Mouse (Mus musculus): ENCODE data around the gene Rnf40.

DNA sequence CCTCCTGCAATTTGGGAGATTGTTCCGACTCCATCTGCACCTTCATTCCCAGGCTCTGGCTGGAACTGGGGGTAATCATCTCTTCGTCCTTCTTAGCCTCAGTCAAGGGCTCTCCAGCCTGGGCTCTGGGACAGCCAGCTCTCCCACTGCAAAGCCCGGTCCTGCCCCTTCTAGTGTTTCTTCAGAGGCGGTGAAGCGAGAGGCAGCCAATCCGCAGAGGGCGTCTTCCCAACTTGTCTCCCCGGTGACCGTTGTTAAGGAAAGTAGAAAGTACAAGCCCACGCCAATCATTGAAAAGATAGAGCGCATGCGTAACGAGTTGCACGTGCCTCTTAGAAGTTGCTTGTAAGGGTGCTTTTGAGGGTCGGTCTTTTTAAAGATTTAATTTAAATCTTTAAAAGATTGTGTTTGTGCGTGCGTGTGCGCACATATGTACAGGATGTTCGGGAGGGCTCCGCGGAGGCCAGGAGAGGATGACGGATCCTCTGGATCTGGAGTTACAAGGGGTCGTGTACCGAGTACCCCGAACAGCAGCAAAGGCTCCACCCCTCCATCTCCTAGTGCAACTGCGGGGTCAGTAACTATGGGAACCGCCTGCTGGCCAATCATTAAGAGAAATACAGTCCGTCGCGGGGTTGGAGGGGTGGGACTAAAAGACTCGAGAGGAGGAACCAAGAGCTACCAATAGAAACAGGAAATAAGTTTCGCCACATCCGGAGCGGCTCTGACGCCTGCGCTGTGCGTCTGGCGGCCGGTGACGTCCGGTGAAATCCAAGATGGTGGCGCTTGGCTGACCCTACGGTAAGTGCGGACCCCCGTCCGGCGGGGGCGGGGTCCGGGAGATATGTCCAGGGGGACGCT, at the start of gene Rnf40, which contains the start of gene Ccdc189:
- TF ChIP-seq CTCF (IDR thresholded peaks at IDR 0.05; ENCODE audit: low read depth, low read length) (no peak), POLR2A (IDR thresholded peaks at IDR 0.05; ENCODE audit: extremely low read depth, insufficient read depth, low read length) (0 out of 2 replicates have a peak, but pooled peaks have one; percentile 41)

Measured in liver, adult 2 months (tissue).